Mouse (Mus musculus): ENCODE data around the gene Cyp2d11.

Gene Cyp2d11

DNA sequence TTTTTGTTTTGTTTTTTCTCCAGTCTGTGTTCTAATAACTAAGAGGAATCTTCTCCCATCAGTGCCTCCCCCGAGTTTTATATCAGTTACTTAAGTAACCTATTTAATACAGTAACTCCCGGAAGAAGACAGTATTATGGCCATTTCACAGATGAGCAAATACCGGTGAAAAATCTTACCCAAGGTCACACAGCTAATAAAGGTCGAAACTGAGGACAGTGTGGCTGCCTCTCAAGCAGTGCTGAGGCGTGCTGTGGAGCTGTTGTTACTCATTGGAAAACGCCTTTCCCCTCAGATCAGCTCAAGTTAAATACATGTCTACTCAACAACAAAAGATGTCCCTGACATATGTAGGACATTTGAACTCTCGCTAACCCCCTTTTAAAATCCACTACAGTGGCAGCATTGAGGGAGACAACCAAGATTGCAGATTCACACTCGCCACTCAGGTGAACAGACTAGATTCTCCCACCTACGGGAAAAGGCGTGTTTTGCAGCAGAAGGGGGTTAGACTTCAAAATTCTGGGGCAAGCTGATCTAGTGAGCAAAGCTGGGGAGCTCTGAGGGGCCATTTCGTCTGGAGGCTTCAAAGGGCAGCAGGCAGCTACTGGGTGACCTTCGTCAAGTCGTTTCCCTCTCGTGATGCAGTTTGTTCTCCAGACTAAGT is 40.6 kb downstream of the Cyp2d11 start:
- in situ Hi-C loops (cut with MboI, MseI), result no loop called here

DNA sequence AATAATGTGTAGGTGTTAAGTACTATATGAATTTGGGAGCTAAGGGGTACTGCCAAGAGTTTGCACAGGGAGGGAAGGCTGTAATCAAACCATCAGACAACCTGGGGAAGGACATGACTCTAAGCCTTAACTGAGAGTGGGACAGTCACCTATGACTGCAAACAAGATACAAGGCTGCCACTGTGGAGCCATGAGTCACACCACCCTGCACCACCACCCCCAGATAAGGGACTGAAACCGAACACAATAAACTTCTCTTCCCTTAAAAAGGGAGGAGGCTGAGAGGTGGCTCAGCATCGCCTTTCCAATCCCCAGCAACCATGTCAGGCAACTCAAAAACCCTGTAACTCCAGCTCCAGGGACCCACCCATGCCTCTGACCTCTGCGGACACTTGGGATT is 42.3 kb downstream of the Cyp2d11 start:
- in situ Hi-C loops (cut with MboI, MseI), result no loop called here

DNA sequence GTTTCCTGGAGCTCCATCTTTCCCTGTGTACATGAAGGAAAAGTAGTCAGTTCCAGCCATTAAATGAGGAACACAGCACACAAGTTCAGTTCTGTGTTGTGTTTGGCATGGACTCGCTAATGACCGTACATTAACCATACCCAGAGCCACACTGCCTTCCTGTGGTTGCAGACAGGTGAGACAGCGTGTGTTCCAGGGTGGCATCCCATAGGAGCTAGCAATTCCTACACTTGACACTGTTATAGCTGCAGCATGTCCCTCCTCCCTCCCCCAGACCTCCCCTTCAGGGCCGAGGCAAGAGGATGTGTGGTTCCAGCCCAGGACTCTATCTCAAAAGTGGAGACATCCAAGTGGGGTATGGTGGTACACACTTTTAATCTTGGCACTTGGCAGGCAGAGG is 43.5 kb downstream of the Cyp2d11 start:
- in situ Hi-C loops (cut with MboI, MseI), result no loop called here

DNA sequence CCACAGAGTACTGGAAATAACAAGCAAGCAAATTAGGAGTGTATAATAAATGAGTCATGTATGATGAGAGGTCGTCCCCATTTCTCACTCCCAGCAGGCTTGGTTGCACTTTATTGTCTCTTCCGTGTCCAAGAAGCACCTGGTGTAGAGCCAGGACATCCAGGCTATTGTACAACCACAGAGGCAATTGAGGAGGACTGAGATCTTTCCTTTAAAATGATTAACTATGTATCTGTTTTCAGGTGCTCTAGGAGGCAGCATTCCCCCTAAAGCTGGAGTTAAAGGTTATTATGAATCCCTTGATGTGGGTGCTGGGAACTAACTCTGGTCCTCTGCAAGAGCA is 44.9 kb downstream of the Cyp2d11 start:
- in situ Hi-C loops (cut with MboI, MseI), result loop anchor here (10.0 to 25.0 kb wide), 4 partner anchors 204 to 1246 kb away; partner anchors contain the start of genes Srebf2 (in 1 of the 2) and Ttll12 (in 1 of the 2)

DNA sequence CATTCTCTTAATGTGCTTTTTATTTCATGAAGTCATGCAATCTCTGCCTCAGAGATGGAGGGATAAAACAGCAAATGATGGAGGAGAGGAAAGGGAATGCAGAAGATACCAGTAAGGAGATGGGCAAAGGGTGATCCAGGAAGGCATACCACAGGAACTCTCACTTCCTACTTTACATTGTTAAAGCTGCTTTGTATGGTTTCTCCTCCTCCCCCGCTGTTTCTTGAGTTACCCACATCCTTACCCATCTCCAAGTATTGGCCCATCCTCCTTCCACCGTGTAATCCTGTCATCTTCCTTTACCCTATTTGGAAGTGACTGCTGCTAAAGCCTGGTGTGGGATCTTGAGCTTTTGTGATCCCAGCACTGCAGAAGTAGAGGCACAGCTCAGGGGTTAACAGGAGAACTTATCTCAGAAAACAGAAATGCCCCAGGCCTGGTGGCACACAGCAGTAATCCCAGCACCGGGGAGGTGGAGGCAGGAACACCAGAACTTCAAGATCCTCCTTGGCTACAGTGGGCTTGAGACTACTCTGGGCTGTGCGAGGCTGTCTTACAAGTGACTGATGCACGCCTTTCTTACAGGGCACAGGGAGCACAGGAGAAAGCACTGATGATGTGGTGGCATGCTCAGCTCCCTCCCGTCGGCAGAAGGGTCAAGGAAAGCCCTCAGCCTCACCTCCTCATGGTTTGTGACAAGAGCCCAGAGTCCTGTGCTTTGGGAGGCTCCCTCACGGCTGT is 45.4 kb downstream of the Cyp2d11 start:
- in situ Hi-C loops (cut with MboI, MseI), result loop anchor here (10.0 to 25.0 kb wide), 4 partner anchors 204 to 1246 kb away; partner anchors contain the start of genes Srebf2 (in 1 of the 2) and Ttll12 (in 1 of the 2)

DNA sequence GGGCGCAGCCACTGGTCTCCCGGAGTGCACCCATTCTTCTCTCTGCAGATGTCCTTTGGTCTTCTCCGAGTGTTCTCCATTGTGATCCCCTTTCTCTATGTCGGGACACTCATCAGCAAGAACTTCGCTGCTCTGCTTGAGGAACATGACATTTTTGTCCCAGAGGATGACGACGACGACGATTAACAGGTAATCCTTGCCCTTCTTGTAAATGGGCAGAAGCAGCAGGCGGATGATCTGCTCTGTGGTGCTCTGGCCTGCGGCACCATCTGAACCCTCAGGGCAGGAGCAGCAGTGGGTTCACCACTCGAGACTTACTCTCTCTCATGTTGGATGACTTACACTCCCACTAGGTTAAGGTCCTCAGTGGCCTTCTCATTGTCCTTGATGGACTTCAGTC is 46.0 kb downstream of the Cyp2d11 start:
- in situ Hi-C loops (cut with MboI, MseI), result loop anchor here (10.0 to 25.0 kb wide), 4 partner anchors 203 to 1247 kb away; partner anchors contain the start of genes Srebf2 (in 1 of the 2) and Ttll12 (in 1 of the 2)

DNA sequence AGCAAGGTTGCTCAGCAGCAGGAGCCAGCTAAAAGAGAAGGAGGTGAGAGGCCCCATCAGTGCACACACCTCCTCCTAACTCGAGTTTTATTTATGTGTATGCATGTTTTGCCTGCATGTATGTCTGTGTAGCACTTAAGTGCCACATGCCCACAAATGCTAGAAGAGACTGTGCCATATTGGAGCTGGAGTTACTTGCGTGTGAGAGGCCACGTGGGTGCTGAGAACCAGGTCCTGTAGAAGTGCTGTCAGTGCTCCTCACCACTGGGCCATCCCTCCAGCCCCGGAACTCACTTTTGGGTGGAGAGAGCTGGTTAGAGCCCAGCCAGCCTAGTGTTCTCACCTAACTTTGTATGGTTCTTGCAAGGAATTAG is 46.5 kb downstream of the Cyp2d11 start:
- in situ Hi-C loops (cut with MboI, MseI), result loop anchor here (10.0 to 25.0 kb wide), 4 partner anchors 202 to 1248 kb away; partner anchors contain the start of genes Srebf2 (in 1 of the 2) and Ttll12 (in 1 of the 2)

DNA sequence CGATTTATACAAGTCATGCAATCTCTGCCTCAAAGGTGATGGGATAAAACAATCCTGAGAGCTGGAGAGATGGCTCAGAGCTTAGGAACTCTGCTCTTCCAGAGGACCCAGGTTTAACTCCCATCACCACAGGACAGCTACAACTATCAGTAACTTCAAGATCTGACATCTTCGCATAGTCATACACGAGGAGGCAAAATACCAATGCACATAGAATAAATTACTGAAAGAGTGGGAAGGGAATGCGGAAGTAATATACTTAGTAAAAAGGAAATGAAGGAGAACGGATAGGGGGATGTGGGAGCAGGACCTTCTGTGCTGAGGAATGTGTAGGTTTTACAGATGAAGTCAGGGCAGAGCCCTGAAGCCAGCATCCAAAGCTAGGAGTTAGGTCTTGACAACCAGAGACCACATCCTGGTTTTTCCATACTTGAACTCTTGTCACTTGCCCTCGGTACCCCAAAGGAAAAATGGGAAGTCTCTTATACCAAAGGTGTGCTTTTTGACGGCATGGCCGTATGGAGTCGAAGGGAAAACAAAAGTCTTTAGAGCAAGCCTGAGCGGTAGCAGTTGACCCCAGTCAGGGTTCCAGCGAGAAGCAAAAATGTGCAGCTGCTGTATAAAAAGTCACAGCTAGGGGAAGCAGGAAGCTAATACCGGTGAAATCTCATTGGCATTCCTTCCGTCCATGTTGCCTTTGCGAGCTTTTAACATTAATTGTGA is 47.1 kb downstream of the Cyp2d11 start:
- in situ Hi-C loops (cut with MboI, MseI), result loop anchor here (10.0 to 25.0 kb wide), 4 partner anchors 202 to 1248 kb away; partner anchors contain the start of genes Srebf2 (in 1 of the 2) and Ttll12 (in 1 of the 2)

DNA sequence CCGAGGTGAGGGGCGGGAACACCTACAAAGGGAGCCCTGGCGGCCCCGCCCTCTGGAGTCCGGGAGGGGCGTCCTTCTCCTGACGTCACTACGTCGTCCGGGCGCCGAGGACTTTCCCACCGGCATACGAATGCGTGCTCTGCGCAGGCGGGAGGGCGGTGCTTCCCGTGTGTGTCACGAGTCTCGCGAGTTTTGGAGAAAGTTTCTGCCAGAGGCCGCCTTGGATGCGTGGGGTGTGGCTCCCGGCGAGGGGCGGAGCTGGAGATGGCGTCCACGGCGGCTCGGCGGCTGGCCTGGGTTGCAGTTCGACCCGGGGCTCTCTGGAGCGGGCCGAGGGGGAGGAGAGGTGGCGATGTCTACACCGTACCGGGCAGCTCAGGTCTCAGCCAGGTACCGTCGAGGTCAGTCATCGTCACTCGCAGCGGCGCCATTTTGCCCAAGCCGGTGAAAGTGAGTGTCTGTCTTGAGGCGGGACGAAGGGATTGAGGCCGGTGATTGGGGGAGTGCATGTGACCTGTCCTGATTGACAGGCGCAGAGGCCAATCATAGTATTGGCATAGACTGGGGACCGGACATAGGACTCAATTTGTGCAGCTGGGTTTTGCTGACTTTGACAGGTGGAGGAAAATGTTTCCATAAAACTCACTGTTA is 47.9 kb downstream of the Cyp2d11 start:
- in situ Hi-C loops (cut with MboI, MseI), result loop anchor here (10.0 to 25.0 kb wide), 4 partner anchors 201 to 1249 kb away; partner anchors contain the start of genes Srebf2 (in 1 of the 2) and Ttll12 (in 1 of the 2)

DNA sequence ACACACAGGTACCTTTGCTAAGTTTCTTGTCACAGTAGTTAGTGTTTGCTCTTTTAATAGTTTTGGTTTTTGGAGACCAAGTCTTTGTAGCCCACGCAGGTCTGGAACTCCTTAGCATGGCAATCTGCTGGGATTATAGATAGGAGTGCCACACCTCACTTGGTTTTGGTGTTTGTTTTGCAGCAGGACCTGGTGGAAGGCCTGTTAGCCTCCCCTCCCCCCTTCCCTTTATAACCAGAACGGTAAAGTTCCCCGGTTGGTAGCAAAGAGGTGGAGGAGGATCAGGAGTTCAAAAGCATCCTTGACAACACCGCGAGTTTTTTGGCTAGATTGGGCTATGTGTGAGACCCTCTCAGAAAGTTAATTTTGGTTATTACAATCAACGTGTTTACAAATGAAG is 48.9 kb downstream of the Cyp2d11 start:
- in situ Hi-C loops (cut with MboI, MseI), result loop anchor here (10.0 to 25.0 kb wide), 4 partner anchors 200 to 1250 kb away; partner anchors contain the start of genes Srebf2 (in 1 of the 2) and Ttll12 (in 1 of the 2)

DNA sequence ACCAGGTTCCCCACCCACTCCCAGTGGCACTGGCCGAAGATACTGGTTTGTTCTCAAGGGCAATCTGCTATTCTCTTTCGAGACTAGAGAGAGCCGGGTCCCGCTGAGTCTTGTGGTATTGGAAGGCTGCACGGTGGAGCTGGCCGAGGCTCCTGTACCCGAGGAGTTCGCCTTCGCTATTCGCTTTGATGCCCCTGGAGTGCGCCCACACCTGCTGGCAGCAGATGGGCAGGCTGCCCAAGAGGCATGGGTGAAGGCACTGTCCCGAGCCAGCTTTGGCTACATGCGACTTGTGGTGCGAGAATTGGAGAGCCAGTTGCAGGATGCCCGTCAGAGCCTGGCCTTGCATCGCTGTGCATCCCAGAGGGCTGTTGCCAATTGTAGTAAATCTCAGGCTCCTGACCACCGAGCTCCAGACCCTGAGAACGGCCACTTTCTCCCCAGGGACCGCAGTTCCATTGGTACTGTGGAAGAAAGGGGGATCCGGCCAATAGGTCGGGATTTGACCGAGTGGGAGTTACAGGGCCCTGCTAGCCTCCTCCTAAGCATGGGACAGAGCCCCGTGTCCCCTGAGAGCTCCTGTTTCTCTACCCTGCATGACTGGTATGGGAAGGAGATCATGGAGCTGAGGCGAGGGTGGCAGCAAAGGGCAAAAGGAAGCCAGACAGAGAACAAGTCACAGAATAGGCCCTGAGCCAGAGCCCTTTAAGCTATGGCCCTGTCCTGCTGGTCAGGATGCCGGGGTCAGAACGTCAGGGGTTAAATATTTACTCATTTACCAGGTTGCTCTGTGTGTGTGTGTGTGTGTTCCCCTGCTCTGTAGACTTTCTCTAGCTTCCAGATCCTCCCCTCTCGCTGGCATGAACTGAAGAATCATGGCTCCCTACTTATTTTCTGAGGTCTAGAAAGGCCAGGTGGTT is 50.2 kb downstream of the Cyp2d11 start:
- in situ Hi-C loops (cut with MboI, MseI), result loop anchor here (10.0 to 25.0 kb wide), 4 partner anchors 199 to 1251 kb away; partner anchors contain the start of genes Srebf2 (in 1 of the 2) and Ttll12 (in 1 of the 2)

DNA sequence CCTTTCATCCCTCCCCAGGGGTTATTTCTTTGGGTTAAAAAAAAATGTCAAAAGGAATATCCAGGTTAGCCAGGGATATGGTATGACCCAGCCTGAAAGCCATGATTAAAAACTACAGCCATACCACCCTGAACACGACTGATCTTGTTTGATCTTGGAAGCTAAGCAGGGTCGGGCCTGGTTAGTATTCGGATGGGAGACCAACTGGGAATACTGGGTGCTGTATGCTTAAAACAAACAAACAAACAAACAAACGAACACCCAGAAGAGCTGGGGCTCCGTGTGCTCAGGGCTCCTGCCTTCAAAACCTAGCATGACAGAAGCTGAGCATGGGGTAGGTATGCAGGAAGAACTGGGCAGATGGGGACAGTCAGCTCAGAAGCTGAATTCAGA is 51.3 kb downstream of the Cyp2d11 start:
- in situ Hi-C loops (cut with MboI, MseI), result loop anchor here (10.0 to 25.0 kb wide), 4 partner anchors 198 to 1252 kb away; partner anchors contain the start of genes Srebf2 (in 1 of the 2) and Ttll12 (in 1 of the 2)

DNA sequence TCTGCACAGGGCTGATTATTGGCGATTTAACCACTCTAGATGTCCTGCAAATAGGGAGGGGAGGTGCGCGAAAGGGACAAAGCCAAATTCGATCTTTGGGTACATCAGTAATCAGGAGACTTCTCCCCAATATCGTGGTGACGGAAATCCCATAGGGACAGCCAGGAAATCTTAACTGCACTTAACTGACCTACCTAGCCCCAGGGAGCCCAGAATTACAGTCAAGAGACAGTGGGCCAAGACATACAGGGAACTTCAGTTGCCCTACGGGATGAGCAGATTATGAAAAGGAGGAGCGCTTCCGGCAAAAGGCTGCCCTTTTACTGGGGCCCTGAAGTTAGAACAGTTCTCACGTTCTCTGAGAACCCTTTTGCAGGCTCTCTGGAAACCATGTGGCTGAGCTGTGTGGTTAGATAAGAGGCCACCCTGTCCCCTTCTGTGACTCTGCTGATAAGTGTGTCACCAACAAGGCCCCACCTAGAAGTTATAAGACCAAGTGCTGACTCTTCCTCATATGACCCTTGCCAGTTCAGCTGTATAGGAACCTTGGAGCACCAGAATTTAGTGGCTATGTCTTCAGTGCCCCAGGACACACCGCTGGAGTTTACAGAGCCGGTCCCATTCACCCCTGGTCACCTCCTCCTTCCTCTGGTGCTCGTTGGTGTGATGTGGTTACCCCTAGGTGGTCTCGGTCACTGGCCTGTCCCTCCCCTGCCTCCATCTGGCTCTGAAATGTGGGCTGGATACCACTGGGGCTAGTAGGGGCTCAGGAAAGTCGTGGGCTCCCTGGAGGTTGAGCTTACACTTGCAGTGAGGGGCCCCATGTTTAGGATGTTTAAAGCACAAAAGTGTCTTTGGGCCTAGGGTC is 51.9 kb downstream of the Cyp2d11 start:
- in situ Hi-C loops (cut with MboI, MseI), result loop anchor here (10.0 to 25.0 kb wide), 4 partner anchors 197 to 1253 kb away; partner anchors contain the start of genes Srebf2 (in 1 of the 2) and Ttll12 (in 1 of the 2)

DNA sequence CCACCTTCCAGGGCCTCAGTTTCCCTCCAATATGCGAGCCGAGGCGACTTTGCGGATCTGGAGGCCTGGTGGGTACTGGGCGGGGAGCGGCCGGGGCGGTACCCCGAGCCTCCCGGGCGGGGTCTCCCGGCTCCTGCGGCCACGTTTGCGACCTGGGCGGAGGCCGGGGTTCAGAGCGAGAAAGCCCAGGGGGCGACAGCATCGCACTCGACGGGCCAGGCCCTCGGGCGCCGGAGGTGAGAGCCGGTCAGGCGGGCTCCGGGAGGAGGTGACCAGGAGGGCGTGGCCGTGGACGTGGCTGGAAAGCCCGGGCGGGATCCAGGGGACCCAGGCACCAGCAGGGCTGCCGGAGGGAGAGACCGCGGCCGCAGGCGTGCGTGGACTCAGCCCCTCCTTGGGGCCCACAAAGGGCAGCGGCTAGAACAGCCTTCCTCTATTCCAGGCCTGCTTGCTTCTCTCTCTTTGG is 52.8 kb downstream of the Cyp2d11 start:
- in situ Hi-C loops (cut with MboI, MseI), result loop anchor here (10.0 to 25.0 kb wide), 4 partner anchors 196 to 1254 kb away; partner anchors contain the start of genes Srebf2 (in 1 of the 2) and Ttll12 (in 1 of the 2)

DNA sequence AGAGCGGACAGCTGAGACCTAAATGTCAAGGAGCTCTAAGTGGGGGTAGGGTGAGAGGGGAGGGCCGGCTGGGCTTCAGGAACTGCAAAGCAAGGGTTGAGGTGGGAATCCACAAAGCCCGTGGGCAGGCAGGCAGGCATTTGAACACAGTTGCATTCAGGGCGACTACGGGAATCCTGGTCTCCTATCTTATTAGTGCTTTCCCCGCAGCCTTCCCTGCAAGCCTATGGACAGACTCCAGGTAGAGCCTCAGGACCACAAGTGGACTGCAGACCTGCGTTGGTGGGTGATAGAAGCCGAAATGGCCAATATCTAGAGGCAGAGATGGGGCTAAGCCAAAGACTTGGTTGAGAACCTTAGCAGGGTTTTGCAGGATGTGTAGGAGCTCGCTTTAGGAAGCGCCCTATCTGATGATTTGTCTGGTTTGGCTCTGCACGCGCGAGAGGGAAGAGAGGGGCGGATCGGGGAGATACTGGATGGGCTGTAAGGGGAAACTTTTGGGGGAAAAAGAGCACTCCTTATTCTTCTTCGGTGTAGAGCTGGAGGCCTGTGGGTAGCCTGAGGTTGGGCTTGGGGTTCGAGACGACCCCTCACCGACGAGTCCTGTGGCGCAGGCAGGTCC is 53.3 kb downstream of the Cyp2d11 start:
- in situ Hi-C loops (cut with MboI, MseI), result loop anchor here (10.0 to 25.0 kb wide), 4 partner anchors 196 to 1254 kb away; partner anchors contain the start of genes Srebf2 (in 1 of the 2) and Ttll12 (in 1 of the 2)

DNA sequence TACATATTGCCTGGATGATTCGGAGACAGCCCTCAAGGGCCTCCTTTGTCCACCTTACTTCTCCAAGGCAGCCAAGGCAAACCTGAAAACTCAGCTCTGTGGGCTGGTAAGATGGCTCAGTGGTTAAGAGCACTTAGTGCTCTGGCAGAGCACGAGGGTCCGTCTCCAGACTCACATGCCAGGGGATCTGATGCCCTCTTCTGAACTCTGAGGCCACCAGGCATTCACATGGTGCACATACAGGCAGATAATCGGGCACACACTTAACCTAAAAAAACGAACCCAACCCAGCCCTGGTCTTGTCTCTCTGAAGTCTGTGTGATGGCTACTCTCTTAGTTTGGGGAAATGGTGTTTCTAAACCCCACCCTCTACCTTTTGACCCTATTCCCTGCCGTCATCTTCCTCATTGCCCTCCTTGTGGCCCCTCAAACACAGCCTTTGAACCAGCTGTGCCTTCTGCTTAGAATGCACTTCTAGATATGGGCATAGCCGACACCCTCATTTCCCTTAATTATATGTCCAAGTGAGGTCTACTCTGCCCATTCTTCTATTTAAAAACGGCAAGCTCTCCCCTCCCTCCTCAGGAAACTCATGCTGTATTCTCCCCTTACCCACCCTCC is 54.1 kb downstream of the Cyp2d11 start:
- in situ Hi-C loops (cut with MboI, MseI), result loop anchor here (10.0 to 25.0 kb wide), 4 partner anchors 195 to 1255 kb away; partner anchors contain the start of genes Srebf2 (in 1 of the 2) and Ttll12 (in 1 of the 2)

Data from T-helper 17 cell (primary cell).